Mouse (Mus musculus): ENCODE measurements around the gene Khsrp.

DNA sequence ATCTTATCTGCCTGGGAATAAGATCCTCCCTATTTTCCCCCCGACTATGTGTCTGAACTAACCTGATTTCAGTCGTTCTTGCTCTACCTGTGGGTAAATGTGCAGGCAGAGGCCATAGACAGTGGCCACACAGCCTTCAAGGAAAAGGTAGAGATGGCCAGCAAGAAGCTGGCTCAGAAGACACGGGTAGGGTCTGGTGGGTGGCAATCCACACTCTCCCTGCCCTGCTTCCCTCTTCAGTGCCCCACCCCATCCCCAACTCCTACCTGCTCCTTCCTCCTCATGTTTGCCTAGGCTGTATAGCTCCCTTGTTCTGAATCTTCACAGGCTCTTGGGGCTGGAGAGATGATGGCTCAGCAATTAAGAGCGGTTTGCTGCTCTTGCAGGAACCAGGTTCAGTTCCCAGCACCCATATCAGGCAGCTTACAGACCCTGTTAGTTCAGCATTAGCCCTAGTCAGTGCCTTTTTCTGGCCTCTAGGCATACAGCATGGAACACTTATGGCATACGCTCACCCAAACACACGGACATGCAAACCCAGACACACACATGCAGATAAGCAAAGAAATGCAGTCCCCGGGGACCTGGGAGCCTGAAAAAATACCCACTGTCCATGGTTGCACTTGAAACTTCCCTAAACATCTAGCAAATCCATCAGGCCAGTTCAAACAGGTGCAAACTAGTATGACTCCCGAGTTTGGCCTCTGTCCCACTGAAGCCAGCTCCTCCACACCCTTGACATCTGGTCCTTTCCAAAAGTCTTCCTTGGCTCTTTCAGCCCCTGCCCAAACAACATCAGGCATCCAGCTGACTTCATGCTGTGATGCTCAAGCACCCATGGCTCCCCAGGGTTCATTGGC, 54.6 kb downstream of the Khsrp start:
- TF ChIP-seq MAX (IDR thresholded peaks at IDR 0.05): no peak
- no peak for TF ChIP-seq CTCF (IDR thresholded peaks at IDR 0.05; ENCODE audit: control insufficient read depth, insufficient read depth, insufficient read length)
- TF ChIP-seq CEBPB (IDR thresholded peaks at IDR 0.05; ENCODE audit: low read depth): no peak
- no peak for TF ChIP-seq MYOD1 (IDR thresholded peaks at IDR 0.05; ENCODE audit: control insufficient read depth, insufficient read length, low read depth)

Measured in C2C12 (cell line).